14 mouse cellular contexts compared by ENCODE assay signal in genomic region chr1:72462516-72462915, GRCm38 (mm10).
DNase-seq lines count a peak whose midpoint lies in the region; ATAC-seq lines count a peak whose summit lies in the region.
"Had no signal": no experiment of that assay in that cellular context is flagged by ENCODE, and none has a peak within 500 bp of the region (broad histone marks: within the 10 kb centered on the region; RNA-seq: fewer than 3 reads in every experiment).

No protein-coding gene starts in this region.

- H3K4me3 ChIP-seq in hindbrain, embryonic 13.5 days = no peak overlapping the region
- H3K4me3 ChIP-seq in hindbrain, embryonic 10.5 days = no peak overlapping the region
- no peak overlapping the region for H3K4me3 ChIP-seq in forebrain, embryonic 15.5 days
- H3K4me3 ChIP-seq: embryonic facial prominence, embryonic 10.5 days; limb, embryonic 13.5 days; midbrain, embryonic 10.5 days had no signal

- intact Hi-C loops in left cerebral cortex, postnatal 36 days (cut with DNase I) = no loop called here

- H3K4me2 ChIP-seq in hindbrain, embryonic 13.5 days = no peak overlapping the region
- no peak overlapping the region for H3K4me2 ChIP-seq in forebrain, embryonic 15.5 days (replicated peaks)
- H3K4me2 ChIP-seq: limb, embryonic 13.5 days had no signal

- H3K27me3 ChIP-seq in hindbrain, embryonic 13.5 days = no peaks in the 10 kb centered on the region
- no peaks in the 10 kb centered on the region for H3K27me3 ChIP-seq in hindbrain, embryonic 10.5 days (ENCODE audit: insufficient read depth, poor library complexity, severe bottlenecking)
- H3K27me3 ChIP-seq in forebrain, embryonic 15.5 days = no peaks in the 10 kb centered on the region
- H3K27me3 ChIP-seq: limb, embryonic 13.5 days had no signal

- no peak overlapping the region for H3K9ac ChIP-seq in hindbrain, embryonic 13.5 days
- no peak overlapping the region for H3K9ac ChIP-seq in forebrain, embryonic 15.5 days (replicated peaks)
- H3K9ac ChIP-seq: limb, embryonic 13.5 days; liver, postnatal 0 days had no signal

- 0 out of 2 replicates have a peak overlapping the region, but pooled peaks have one; percentile 25 for H3K27ac ChIP-seq in hindbrain, embryonic 13.5 days
- H3K27ac ChIP-seq in hindbrain, embryonic 10.5 days = no peak overlapping the region
- H3K27ac ChIP-seq in forebrain, embryonic 15.5 days (replicated peaks) = no peak overlapping the region; the same call in 1 of the 2 replicates
- H3K27ac ChIP-seq: embryonic facial prominence, embryonic 10.5 days; limb, embryonic 13.5 days; midbrain, embryonic 10.5 days had no signal

- DNase-seq in hindbrain, embryonic 10.5 days (ENCODE audit: low spot score) = no peak
- DNase-seq in adrenal gland, adult 8-10 months = peak; percentile 7
- DNase-seq in kidney, adult 9 months = peak; percentile 58
- DNase-seq in lung, postnatal 10 days = peak; percentile 29
- DNase-seq in left cerebral cortex, postnatal 36 days (ENCODE audit: low spot score in 2 of 2) = no peak
- DNase-seq in right cerebral cortex, postnatal 14 days = no peak
- DNase-seq: cerebellum, postnatal 14 days; liver, postnatal 0 days; thymus, postnatal 36 days had no signal

- H3K9me3 ChIP-seq in hindbrain, embryonic 13.5 days = no peaks in the 10 kb centered on the region
- no peaks in the 10 kb centered on the region for H3K9me3 ChIP-seq in hindbrain, embryonic 10.5 days
- no peaks in the 10 kb centered on the region for H3K9me3 ChIP-seq in forebrain, embryonic 15.5 days
- H3K9me3 ChIP-seq: embryonic facial prominence, embryonic 10.5 days; limb, embryonic 13.5 days; midbrain, embryonic 10.5 days had no signal

- H3K4me1 ChIP-seq in hindbrain, embryonic 13.5 days (replicated peaks) = peaks cover 12% of the 10 kb centered on the region
- H3K4me1 ChIP-seq in hindbrain, embryonic 10.5 days (replicated peaks) = no peaks in the 10 kb centered on the region
- H3K4me1 ChIP-seq in forebrain, embryonic 15.5 days = peaks cover 25% of the 10 kb centered on the region
- H3K4me1 ChIP-seq: limb, embryonic 13.5 days; midbrain, embryonic 10.5 days had no signal

- no peaks in the 10 kb centered on the region for H3K36me3 ChIP-seq in hindbrain, embryonic 13.5 days
- H3K36me3 ChIP-seq in hindbrain, embryonic 10.5 days = no peaks in the 10 kb centered on the region
- no peaks in the 10 kb centered on the region for H3K36me3 ChIP-seq in forebrain, embryonic 15.5 days
- H3K36me3 ChIP-seq: embryonic facial prominence, embryonic 10.5 days; limb, embryonic 13.5 days; midbrain, embryonic 10.5 days had no signal

- 77% methylated on average over 6 of the region's 6 CpGs for WGBS in hindbrain, embryonic 13.5 days
- WGBS in hindbrain, embryonic 10.5 days = 83% methylated on average over 6 of the region's 6 CpGs
- 59% methylated on average over 6 of the region's 6 CpGs for WGBS in forebrain, embryonic 15.5 days

- ATAC-seq in hindbrain, embryonic 13.5 days (ENCODE audit: low FRiP score) = peak; percentile 35; the same call in 1 of the 2 replicates
- no peak for ATAC-seq in forebrain, embryonic 15.5 days (replicated peaks)
- ATAC-seq: liver, postnatal 0 days had no signal

Comparison
In these comparisons a context has a peak if more than half of its experiments do, and no peak if none do; other contexts are left out.
1. DNase-seq: peak in adrenal gland, adult 8-10 months (single experiment), kidney, adult 9 months (single experiment) and lung, postnatal 10 days (single experiment); none in hindbrain, embryonic 10.5 days (single experiment), left cerebral cortex, postnatal 36 days (0 of 2) and right cerebral cortex, postnatal 14 days (single experiment).